Mouse (Mus musculus) G1E (cell line): ENCODE measurements around the gene Slc17a6. TPM values are rescaled to one million over a fixed set of nuclear protein-coding genes. Genes with fewer than 3 reads are reported as not detected.

Source experiments
- ATAC-seq: 2 replicates; pipeline ENCODE4 v1.8.0; 2016; ENCODE audit warnings: mild to moderate bottlenecking; ENCODE audit not compliant: insufficient number of reproducible peaks, poor library complexity, low FRiP score, severe bottlenecking; ENCODE audit errors: extremely low read depth
- DNase-seq: peaks from one replicate; pipeline ENCODE4 v3.0.0; 2012; ENCODE audit warnings: low spot score
- H3K27me3 ChIP-seq: 2 replicates; pipeline ENCODE4 v1.6.1; 2012; ENCODE audit warnings: mild to moderate bottlenecking, low read length, inconsistent platforms; ENCODE audit not compliant: insufficient read depth
- H3K36me3 ChIP-seq: replicated peaks from 2 replicates; pipeline ENCODE3; 2012; ENCODE audit warnings: mild to moderate bottlenecking, inconsistent platforms
- H3K4me1 ChIP-seq: 2 replicates; pipeline ENCODE4 v1.6.1; 2012; ENCODE audit warnings: low read depth, low read length, inconsistent platforms, mixed read lengths; ENCODE audit not compliant: insufficient read depth
- H3K4me3 ChIP-seq: 2 replicates; pipeline ENCODE4 v1.5.1; 2012; ENCODE audit warnings: low read depth, mild to moderate bottlenecking, inconsistent platforms, low read length, moderate library complexity, mixed read lengths
- H3K9me3 ChIP-seq: replicated peaks from 2 replicates; pipeline ENCODE4 v1.6.1; 2012; ENCODE audit warnings: inconsistent platforms
- CTCF ChIP-seq: IDR thresholded peaks from 2 replicates; pipeline ENCODE4 v1.5.1; 2012; ENCODE audit warnings: low read depth, low read length, inconsistent platforms, mixed read lengths
- GATA1 ChIP-seq: IDR thresholded peaks from 2 replicates; pipeline ENCODE4 v1.6.1; 2012; ENCODE audit warnings: borderline replicate concordance, low read length, inconsistent platforms, mixed read lengths
- GATA2 ChIP-seq: IDR thresholded peaks from 2 replicates; pipeline ENCODE4 v1.6.1; 2012; ENCODE audit warnings: low read depth, low read length, inconsistent platforms, borderline replicate concordance
- POLR2AphosphoS5 ChIP-seq: IDR thresholded peaks from 2 replicates; pipeline ENCODE4 v1.6.1; 2012; ENCODE audit warnings: low read depth, low read length, inconsistent platforms; ENCODE audit not compliant: insufficient replicate concordance
- TAL1 ChIP-seq: conservative IDR thresholded peaks from 2 replicates; pipeline ENCODE4 v1.6.1; 2012; ENCODE audit warnings: low read depth, low read length, inconsistent platforms, mixed read lengths
- polyA plus RNA-seq: library from polyadenylated mRNA; stranded (reverse); fragments of >175 nt; gene quantifications from 2 replicates; pipeline ENCODE4 v1.2.3, GENCODE M21; 2012
- total RNA-seq, 2 experiments: library from RNA; stranded (forward) in 1 of 2; stranded (reverse) in 1 of 2; fragments of 200-1000 nt in 1 of 2; fragments of >200 nt in 1 of 2; fragmentation: Nextera tagmentation in 1 of 2; gene quantifications; 2 replicates each; pipeline ENCODE4 v1.2.3; 2014 to 2017

The Slc17a6 gene
- total and polyA plus RNA-seq, 3 experiments, result 0.16 TPM; not detected in 2

DNA sequence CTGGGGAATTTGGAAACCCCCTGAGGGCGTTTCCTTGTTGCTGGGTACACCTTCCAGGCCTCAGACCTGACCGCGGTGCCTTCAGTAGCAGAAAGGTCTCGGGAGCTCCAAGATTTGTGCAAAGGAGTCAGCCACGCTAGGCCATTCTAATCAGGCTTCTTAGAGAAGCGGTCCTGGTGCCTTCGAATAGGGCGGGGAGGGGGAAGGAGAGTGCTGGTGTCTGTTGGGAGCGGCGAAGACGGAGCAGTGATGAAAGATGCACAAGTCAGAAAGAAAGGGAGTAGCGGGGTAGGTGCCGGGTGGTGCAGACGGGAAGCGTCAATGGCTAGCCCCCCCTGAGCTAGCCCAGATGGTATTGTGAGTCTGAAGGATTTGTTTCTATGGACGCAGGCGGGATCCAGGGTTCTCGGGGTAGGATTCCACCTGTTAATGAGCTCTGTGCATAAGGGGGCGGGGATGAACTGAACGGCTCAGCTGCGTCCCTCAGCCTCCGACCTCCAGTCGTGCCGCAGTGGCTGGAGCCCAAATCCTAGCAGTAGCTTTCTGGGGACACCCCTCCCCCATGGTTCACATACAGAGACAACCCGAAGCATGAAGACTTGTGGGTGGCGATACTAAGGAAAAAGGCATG is 5.3 kb downstream of the Slc17a6 start:
- Histone ChIP-seq H3K36me3 (no peaks in the 10 kb centered on the region), H3K27me3 (peaks cover 8% of the 10 kb centered on the region; the same call in 1 of the 2 replicates), H3K4me3 (no peak overlapping the region), H3K4me1 (no peaks in the 10 kb centered on the region), H3K9me3 (peaks cover 7% of the 10 kb centered on the region)
- ATAC-seq (no peak), DNase-seq (no peak)
- no peak for TF ChIP-seq POLR2AphosphoS5
- TF ChIP-seq GATA2, result no peak
- TF ChIP-seq GATA1, result no peak
- no peak for TF ChIP-seq TAL1
- no peak for TF ChIP-seq CTCF

GRCm38 (mm10) chr7:51627666-51628065 is 5.9 kb downstream of the Slc17a6 start:
- TF ChIP-seq POLR2AphosphoS5 (no peak), TAL1 (no peak), GATA1 (no peak), GATA2 (no peak), CTCF (no peak)
- Histone ChIP-seq H3K4me1 (no peaks in the 10 kb centered on the region), H3K4me3 (no peak overlapping the region), H3K9me3 (peaks cover 5% of the 10 kb centered on the region), H3K36me3 (no peaks in the 10 kb centered on the region), H3K27me3 (peaks cover 8% of the 10 kb centered on the region; the same call in 1 of the 2 replicates)
- ATAC-seq (no peak), DNase-seq (no peak)

DNA sequence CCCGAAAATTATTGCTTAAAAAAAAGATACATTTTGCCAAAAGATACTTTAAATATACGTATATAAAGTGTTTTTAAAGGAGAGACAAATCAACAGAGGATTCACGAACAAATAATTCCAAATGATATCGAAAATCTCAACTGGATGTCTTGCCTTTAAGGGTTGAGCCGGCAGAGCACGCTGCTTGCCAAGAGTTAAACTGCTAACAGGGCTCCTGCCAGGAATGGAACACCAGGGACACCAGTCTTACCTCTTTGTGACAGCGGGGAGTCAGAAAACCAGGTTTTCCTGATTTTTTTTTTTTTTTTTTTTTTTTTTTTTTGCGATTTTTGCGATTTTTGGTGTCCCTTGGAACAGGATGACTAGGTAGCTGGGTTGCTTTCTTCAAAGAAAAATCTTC is 6.5 kb downstream of the Slc17a6 start:
- Histone ChIP-seq H3K27me3 (peaks cover 8% of the 10 kb centered on the region; the same call in 1 of the 2 replicates), H3K4me3 (no peak overlapping the region), H3K36me3 (no peaks in the 10 kb centered on the region), H3K4me1 (no peaks in the 10 kb centered on the region), H3K9me3 (peaks cover 5% of the 10 kb centered on the region)
- ATAC-seq (no peak), DNase-seq (no peak)
- TF ChIP-seq POLR2AphosphoS5 (no peak), GATA1 (no peak), GATA2 (no peak), TAL1 (no peak), CTCF (no peak)

- H3K9me3 ChIP-seq, result peaks cover 5% of the 10 kb centered on the region
- H3K4me1 ChIP-seq, result no peaks in the 10 kb centered on the region
- H3K4me3 ChIP-seq, result no peak overlapping the region
- peaks cover 8% of the 10 kb centered on the region; the same call in 1 of the 2 replicates for H3K27me3 ChIP-seq
- H3K36me3 ChIP-seq, result no peaks in the 10 kb centered on the region
- DNase-seq (no peak), ATAC-seq (no peak)
- TF ChIP-seq CTCF (no peak), GATA1 (no peak), POLR2AphosphoS5 (no peak), GATA2 (no peak), TAL1 (no peak)
Observed at GRCm38 (mm10) chr7:51629206-51629605, 7.4 kb downstream of the Slc17a6 start.

- no peaks in the 10 kb centered on the region for H3K4me1 ChIP-seq
- no peak for DNase-seq
- ATAC-seq, result no peak
- TF ChIP-seq TAL1 (no peak), GATA1 (no peak), CTCF (no peak), GATA2 (no peak), POLR2AphosphoS5 (no peak)
- no peaks in the 10 kb centered on the region for H3K36me3 ChIP-seq
- H3K9me3 ChIP-seq, result peaks cover 5% of the 10 kb centered on the region
- H3K27me3 ChIP-seq, result peaks cover 4% of the 10 kb centered on the region; the same call in 1 of the 2 replicates
- H3K4me3 ChIP-seq, result no peak overlapping the region
Observed at GRCm38 (mm10) chr7:51631171-51631570, 9.4 kb downstream of the Slc17a6 start.

DNA sequence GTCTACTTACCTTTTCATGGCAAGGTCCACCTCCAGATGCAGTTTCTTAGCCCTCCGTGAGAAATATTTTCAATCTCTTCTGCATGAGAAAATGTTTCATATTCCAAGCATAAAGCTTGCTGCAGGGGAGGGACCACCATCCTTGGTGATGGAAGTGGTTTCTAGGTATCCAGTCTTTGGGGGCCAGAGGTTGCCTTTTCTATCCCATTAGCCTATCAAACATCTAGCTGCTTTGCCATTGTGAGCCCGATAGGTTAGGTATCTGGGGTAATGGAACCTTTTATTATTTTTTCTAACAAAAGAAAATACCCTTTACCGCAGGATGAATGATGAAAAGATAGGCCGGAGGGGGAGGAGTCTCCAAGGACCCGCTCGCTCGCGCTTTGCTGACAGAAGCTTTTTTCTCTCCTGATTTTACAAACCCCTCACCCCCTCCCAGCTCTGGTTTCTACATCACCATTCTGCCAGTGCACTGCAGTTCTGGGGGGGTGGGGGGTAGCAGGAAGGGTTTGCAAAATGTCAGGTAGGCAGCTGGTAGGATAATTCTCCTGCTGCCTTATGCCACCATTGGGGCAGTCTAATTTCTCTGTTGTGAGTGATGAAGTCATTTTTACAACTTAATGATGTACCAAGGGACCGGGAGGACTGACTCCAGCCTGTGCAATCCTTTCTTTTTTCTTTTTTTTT is 10.9 kb downstream of the Slc17a6 start:
- H3K36me3 ChIP-seq, result no peaks in the 10 kb centered on the region
- ATAC-seq (no peak), DNase-seq (no peak)
- no peak for TF ChIP-seq CTCF
- TF ChIP-seq POLR2AphosphoS5, result no peak
- no peak for TF ChIP-seq TAL1
- TF ChIP-seq GATA2, result no peak
- no peak for TF ChIP-seq GATA1
- H3K4me1 ChIP-seq, result no peaks in the 10 kb centered on the region
- no peak overlapping the region for H3K4me3 ChIP-seq
- H3K27me3 ChIP-seq, result no peaks in the 10 kb centered on the region
- no peaks in the 10 kb centered on the region for H3K9me3 ChIP-seq
